Comparison of ENCODE assay signal across 23 mouse cellular contexts in genomic region chr13:49085211-49085610, GRCm38 (mm10).
DNase-seq lines count a peak whose midpoint lies in the region; TF ChIP-seq lines count a peak whose summit lies in the region.
"Had no signal": no experiment of that assay in that cellular context is flagged by ENCODE, and none has a peak within 500 bp of the region (broad histone marks: within the 10 kb centered on the region; RNA-seq: fewer than 3 reads in every experiment).

No protein-coding gene starts in this region.

- peak; percentile 50 to 53 for DNase-seq in cerebellum, adult 18-20 months
- no peak for DNase-seq in cerebellum, adult 11 months
- DNase-seq in layer of hippocampus, adult 2 months (ENCODE audit: low spot score in 2 of 2), result no peak
- no peak for DNase-seq in layer of hippocampus, postnatal 14 days (ENCODE audit: low spot score in 2 of 2)
- peak; percentile 55 to 70 for DNase-seq in cerebellum, postnatal 10 days
- DNase-seq in cerebellum, postnatal 36 days, result peak; percentile 50 to 54
- DNase-seq in spleen, postnatal 10 days (ENCODE audit: low spot score in 2 of 2), result no peak
- DNase-seq in left cerebral cortex, postnatal 4 days, result no peak
- DNase-seq: adrenal gland, adult 8-10 months; adrenal gland, postnatal 25 days; forebrain, postnatal 0 days; gastrocnemius, adult 2 months; gastrocnemius, postnatal 14 days; heart, adult 18-20 months; heart, postnatal 10 days; heart, postnatal 36 days; kidney, adult 18-20 months had no signal

- no peak overlapping the region for H3K4me3 ChIP-seq in layer of hippocampus, adult 2 months
- H3K4me3 ChIP-seq: embryonic facial prominence, embryonic 12.5 days; embryonic facial prominence, embryonic 15.5 days; gastrocnemius, adult 2 months; heart, embryonic 12.5 days; heart, embryonic 15.5 days had no signal

- H3K27ac ChIP-seq in layer of hippocampus, adult 2 months, result peak overlapping the region; percentile 72; the same call in 1 of the 2 replicates
- H3K27ac ChIP-seq: embryonic facial prominence, embryonic 12.5 days; embryonic facial prominence, embryonic 15.5 days; gastrocnemius, adult 2 months; heart, embryonic 15.5 days; hindbrain, embryonic 14.5 days; hindbrain, postnatal 0 days had no signal

- TF ChIP-seq CTCF in layer of hippocampus, adult 2 months (conservative IDR thresholded peaks at IDR 0.05), result no peak

- intact Hi-C loops in left cerebral cortex, postnatal 4 days (cut with DNase I), result no loop called here

Comparison
In these comparisons a context has a peak if more than half of its experiments do, and no peak if none do; other contexts are left out.
1. DNase-seq: peak in cerebellum, adult 18-20 months (2 of 2), cerebellum, postnatal 10 days (2 of 2) and cerebellum, postnatal 36 days (2 of 2); none in cerebellum, adult 11 months (single experiment), layer of hippocampus, adult 2 months (0 of 2), layer of hippocampus, postnatal 14 days (0 of 2), spleen, postnatal 10 days (0 of 2) and left cerebral cortex, postnatal 4 days (single experiment).